Mouse (Mus musculus) thymus, adult 2 months (tissue): ENCODE measurements around the gene Dnah7b. TPM values are rescaled to one million over a fixed set of nuclear protein-coding genes. Genes with fewer than 3 reads are reported as not detected.
"Not testable (repeated sequence)": the region's sequence is repeated elsewhere in the genome, so short reads cannot be mapped to it uniquely, and the experiment has no call there.

Experiments used
- DNase-seq: peaks from one replicate; pipeline ENCODE4 v3.0.0; 2021
- H3K27ac ChIP-seq: fragments of 200-500 bp; 2 replicates; pipeline ENCODE4 v1.5.1; 2012; ENCODE audit warnings: low read length, control low read depth; ENCODE audit not compliant: control insufficient read depth, insufficient read depth
- H3K27me3 ChIP-seq: fragments of 200-500 bp; 2 replicates; pipeline ENCODE4 v1.6.1; 2012; ENCODE audit warnings: mild to moderate bottlenecking, low read length, moderate library complexity, mixed read lengths; ENCODE audit not compliant: control insufficient read depth, insufficient read depth
- H3K36me3 ChIP-seq: fragments of 200-500 bp; 2 replicates; pipeline ENCODE4 v1.6.1; 2012; ENCODE audit warnings: mild to moderate bottlenecking, low read length, moderate library complexity; ENCODE audit not compliant: control insufficient read depth, insufficient read depth
- H3K4me1 ChIP-seq: fragments of 200-500 bp; replicated peaks from 2 replicates; pipeline ENCODE4 v1.6.1; 2012; ENCODE audit warnings: low read length; ENCODE audit not compliant: control insufficient read depth, insufficient read depth
- H3K4me3 ChIP-seq: fragments of 200-500 bp; 2 replicates; pipeline ENCODE4 v1.5.1; 2012; ENCODE audit warnings: mild to moderate bottlenecking, low read length, control low read depth, moderate library complexity; ENCODE audit not compliant: control insufficient read depth, insufficient read depth
- CTCF ChIP-seq: fragments of 200-500 bp; IDR thresholded peaks from 2 replicates; pipeline ENCODE4 v1.5.1; 2012; ENCODE audit warnings: mild to moderate bottlenecking, control low read depth, low read length, moderate library complexity, borderline replicate concordance; ENCODE audit not compliant: control insufficient read depth, poor library complexity, insufficient read depth; ENCODE audit errors: extremely low read depth
- POLR2A ChIP-seq: fragments of 200-500 bp; IDR thresholded peaks from 2 replicates; pipeline ENCODE4 v1.6.1; 2012; ENCODE audit warnings: mild to moderate bottlenecking, low read length, control low read depth, moderate library complexity; ENCODE audit not compliant: control insufficient read depth, poor library complexity, insufficient read depth; ENCODE audit errors: extremely low read depth
- WGBS: fragments of 180-500 bp; shearing (Covaris S2); methylation state at CpG from one replicate; pipeline ENCODE4 v1.1.7; 2018; 5-methylcytosine and 5-hydroxymethylcytosine counted together
- polyA plus RNA-seq: library from polyadenylated mRNA; depleted of rRNA; stranded (reverse); fragments of >200 nt; gene quantifications from 2 replicates; pipeline ENCODE4 v1.2.3, GENCODE M21; 2012

Gene Dnah7b
- polyA plus RNA-seq, 1 experiment: 0.19 TPM

DNA sequence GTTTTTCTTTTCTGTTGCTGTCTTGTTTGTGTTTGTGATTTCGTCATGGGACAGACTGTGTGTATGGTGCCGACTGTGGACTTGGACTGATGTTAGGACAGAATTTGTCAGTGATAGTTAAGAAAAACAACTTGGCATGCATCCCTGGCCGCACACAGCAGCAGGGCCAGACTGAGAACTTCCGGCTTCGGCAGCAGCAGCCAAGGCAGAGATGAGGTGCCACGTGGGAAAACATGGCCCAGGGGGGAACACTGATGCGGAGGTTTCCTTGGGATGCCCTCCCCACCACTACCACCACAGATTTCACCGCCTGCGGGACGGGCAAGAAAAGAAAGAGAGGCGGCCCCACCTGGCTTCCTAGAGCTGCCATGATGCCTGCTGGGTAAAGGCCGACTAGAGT lies 205.8 kb downstream of the Dnah7b start:
- WGBS: 89% methylated on average over 12 of the region's 12 CpGs
- DNase-seq: no peak
- Histone ChIP-seq H3K36me3 (no peaks in the 10 kb centered on the region), H3K27ac (no peak overlapping the region), H3K4me1 (no peaks in the 10 kb centered on the region), H3K27me3 (no peaks in the 10 kb centered on the region), H3K4me3 (no peak overlapping the region)
- TF ChIP-seq CTCF (no peak), POLR2A (no peak)

DNA sequence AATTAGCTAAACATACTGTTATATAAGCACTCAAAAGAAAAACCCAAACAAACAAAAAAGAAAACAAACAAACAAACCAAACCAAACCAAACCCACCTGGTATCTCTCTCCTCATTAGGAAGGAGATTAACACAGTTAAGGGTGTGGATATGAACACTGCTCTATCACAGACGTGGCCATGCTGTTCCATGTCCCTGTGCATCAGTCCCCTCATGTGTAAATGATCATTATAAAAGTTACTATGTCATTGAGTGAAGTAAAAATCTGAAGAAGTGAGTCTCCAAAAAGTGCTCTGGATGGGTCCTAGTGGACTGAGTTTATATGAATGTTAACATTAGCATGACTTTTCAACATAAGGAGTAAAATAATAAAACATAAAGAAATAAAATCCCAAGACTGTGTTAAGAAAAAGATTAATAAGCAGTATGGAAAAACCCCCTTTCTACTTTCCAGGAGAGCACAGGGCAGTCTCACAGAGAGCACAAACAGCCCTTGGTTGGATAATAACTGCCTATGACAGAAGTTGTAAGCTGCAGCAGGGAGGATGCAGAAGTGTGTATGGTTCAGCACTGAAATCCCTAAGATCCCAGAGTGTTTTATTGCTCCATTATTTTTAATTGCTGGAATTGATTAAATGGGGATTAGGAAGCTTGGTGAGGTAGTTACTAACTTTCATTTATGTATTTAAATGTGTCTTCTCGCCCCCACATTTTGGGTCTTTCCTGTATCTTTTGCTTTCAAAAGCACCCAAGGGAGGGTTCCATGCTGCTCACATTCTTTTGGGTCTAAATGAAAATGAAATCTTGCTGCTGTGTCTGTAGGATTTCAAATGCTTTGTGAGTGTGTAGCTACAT lies 212.2 kb downstream of the Dnah7b start:
- DNase-seq, H3K4me1 ChIP-seq, H3K27ac ChIP-seq, H3K27me3 ChIP-seq, H3K36me3 ChIP-seq, H3K4me3 ChIP-seq: not testable (repeated sequence)
- WGBS: 77% methylated on average over 2 of the region's 2 CpGs

DNA sequence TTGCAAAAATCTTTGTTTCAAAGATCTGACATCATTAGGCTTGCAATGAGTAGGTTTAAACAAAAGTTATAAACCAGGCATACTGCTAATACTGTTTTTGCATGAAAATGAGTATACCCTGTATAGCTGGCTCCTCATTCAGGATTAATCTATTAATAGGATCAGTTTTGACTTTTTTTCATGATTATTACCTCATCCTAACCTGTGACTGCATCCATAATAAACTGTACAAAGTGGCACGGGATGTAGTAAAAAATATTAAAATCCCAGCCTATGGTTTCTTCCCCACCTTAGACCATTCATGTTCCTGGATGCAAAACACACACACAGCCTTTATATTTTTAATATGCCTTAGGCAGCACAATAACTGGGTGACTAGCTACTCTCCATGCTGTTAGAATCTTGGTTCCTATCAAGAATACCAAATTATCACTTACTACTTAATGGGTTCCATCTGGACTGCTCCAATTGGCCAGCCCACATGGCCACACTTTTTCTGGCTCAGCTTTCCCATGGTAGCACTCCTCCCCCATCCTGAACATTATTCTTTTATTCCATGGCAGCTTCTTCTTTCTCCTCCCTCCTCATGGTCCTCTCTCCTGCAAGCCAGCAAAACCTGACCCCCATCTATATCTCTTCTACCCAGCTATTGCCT lies 212.9 kb downstream of the Dnah7b start:
- WGBS: 94% methylated on average over 1 of the region's 1 CpGs
- not testable (repeated sequence) for H3K27me3 ChIP-seq, DNase-seq, H3K36me3 ChIP-seq, H3K4me1 ChIP-seq, H3K4me3 ChIP-seq, H3K27ac ChIP-seq

- not testable (repeated sequence) for H3K4me1 ChIP-seq, DNase-seq
- 94% methylated on average over 2 of the region's 2 CpGs for WGBS
These were observed 228.3 kb downstream of the Dnah7b start for GRCm38 (mm10) chr1:46294451-46294850.

DNA sequence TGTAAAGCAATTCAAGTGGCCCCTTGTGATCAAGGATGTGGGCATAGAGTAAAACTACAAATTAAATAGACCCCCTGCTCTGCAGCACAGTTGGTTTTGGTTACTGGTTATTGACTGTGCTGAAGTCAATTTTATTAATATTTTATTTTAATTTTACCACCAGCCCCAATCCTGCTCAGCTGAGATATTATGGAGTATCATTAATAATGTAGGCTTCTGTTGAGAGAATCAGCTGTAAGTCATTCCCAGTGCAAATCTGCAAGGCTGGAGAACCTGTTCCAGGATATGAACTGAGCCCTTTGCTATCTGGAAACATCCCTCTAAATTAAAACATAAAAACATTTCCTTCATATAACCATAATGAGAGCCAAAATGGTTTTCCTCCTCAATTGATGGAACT lies 259.8 kb downstream of the Dnah7b start:
- not testable (repeated sequence) for H3K4me1 ChIP-seq, DNase-seq, H3K27ac ChIP-seq, H3K27me3 ChIP-seq, H3K36me3 ChIP-seq, H3K4me3 ChIP-seq

More at GRCm38 (mm10) chr1:46294451-46294850, 228.3 kb downstream of the Dnah7b start:
- not testable (repeated sequence) for H3K4me3 ChIP-seq, H3K27me3 ChIP-seq, H3K36me3 ChIP-seq, H3K27ac ChIP-seq

- DNase-seq, H3K4me1 ChIP-seq, H3K36me3 ChIP-seq, H3K27me3 ChIP-seq, H3K4me3 ChIP-seq, H3K27ac ChIP-seq: not testable (repeated sequence)
- 90% methylated on average over 3 of the region's 3 CpGs for WGBS
These were observed 279.2 kb downstream of the Dnah7b start for GRCm38 (mm10) chr1:46345301-46345700.

- not testable (repeated sequence) for H3K4me3 ChIP-seq, H3K27me3 ChIP-seq, H3K4me1 ChIP-seq, H3K27ac ChIP-seq, H3K36me3 ChIP-seq, DNase-seq
- WGBS: 94% methylated on average over 3 of the region's 3 CpGs
These were observed 314.5 kb downstream of the Dnah7b start for GRCm38 (mm10) chr1:46380641-46381040.

DNA sequence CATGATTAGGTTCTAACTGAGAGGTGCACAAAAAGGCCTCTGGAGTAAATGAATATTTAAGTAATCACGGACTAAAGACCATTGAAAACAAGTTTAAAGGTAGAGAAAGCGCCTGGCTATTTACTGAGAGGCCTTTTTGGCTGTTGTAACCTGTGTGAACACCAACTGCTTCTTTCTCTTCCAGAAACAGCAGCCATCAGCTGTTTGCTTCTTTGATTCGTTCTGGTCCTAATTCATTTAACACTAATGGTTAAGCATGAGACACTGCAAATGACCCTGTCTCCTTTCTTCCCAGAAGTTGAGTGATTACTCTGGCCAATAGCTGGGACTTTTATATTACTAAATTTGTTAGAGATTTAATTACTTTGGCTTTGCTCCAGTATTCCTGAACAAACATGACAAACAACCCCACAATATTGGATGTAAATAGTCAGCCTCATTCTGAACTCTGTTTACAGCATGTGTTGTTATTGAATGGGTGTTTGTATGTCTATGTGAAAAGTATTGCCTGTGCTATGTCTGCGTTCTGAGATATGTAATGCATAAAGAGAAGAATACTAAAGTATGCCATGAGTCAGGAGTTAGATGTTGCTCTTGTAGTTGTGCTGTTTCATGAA lies 328.7 kb downstream of the Dnah7b start:
- DNase-seq, H3K27ac ChIP-seq, H3K27me3 ChIP-seq, H3K4me1 ChIP-seq, H3K4me3 ChIP-seq, H3K36me3 ChIP-seq: not testable (repeated sequence)
- WGBS: 92% methylated on average over 3 of the region's 4 CpGs
